Mouse (Mus musculus): ENCODE data around the gene Olfr519. TPM values are rescaled to one million over a fixed set of nuclear protein-coding genes. Genes with fewer than 3 reads are reported as not detected.

Olfr519 gene
- polyA plus RNA-seq (2014; fragmentation: Nextera tagmentation; extraction: Ambion mirVana): not detected in 2 replicates

- Histone ChIP-seq H3K36me3 (ENCODE audit: control insufficient read depth, insufficient read depth, low read length) (no peaks in the 10 kb centered on the region), H3K9me3 (ENCODE audit: control insufficient read depth, low read length) (no peaks in the 10 kb centered on the region), H3K9ac (replicated peaks; ENCODE audit: low read depth, low read length) (no peak within 1 kb of the TSS), H3K27me3 (ENCODE audit: control insufficient read depth, insufficient read depth, low read length) (no peaks in the 10 kb centered on the region), H3K4me2 (ENCODE audit: low read depth, low read length) (no peak within 1 kb of the TSS), H3K27ac (ENCODE audit: low read depth, low read length) (no peak within 1 kb of the TSS), H3K4me3 (ENCODE audit: low read depth, low read length) (no peak within 1 kb of the TSS), H3K4me1 (ENCODE audit: control insufficient read depth, insufficient read depth, low read length) (no peaks in the 10 kb centered on the region)
- WGBS: 90% methylated on average over 5 of the region's 5 CpGs
- ATAC-seq (ENCODE audit: low read depth): no peak
Observed at GRCm38 (mm10) chr7:108894320-108894719, at the start of gene Olfr519. Olfr519 (minus strand) TSS chr7:108894420.

- Histone ChIP-seq H3K4me1 (ENCODE audit: control insufficient read depth, insufficient read depth, low read length) (no peaks in the 10 kb centered on the region), H3K27ac (ENCODE audit: low read depth, low read length) (no peak overlapping the region), H3K36me3 (ENCODE audit: control insufficient read depth, insufficient read depth, low read length) (peaks cover 38% of the 10 kb centered on the region), H3K4me3 (ENCODE audit: low read depth, low read length) (no peak overlapping the region), H3K4me2 (ENCODE audit: low read depth, low read length) (no peak overlapping the region), H3K9ac (replicated peaks; ENCODE audit: low read depth, low read length) (no peak overlapping the region), H3K9me3 (ENCODE audit: control insufficient read depth, low read length) (no peaks in the 10 kb centered on the region), H3K27me3 (ENCODE audit: control insufficient read depth, insufficient read depth, low read length) (no peaks in the 10 kb centered on the region)
- 7% methylated on average over 2 of the region's 2 CpGs for WGBS
- peak; percentile 74; the same call in 1 of the 2 replicates for ATAC-seq (ENCODE audit: low read depth)
Observed at GRCm38 (mm10) chr7:108944002-108944401, 49.8 kb upstream of the Olfr519 start.

- 94% methylated on average over 9 of the region's 9 CpGs for WGBS
Observed at GRCm38 (mm10) chr7:108941466-108941865, 47.2 kb upstream of the Olfr519 start.

DNA sequence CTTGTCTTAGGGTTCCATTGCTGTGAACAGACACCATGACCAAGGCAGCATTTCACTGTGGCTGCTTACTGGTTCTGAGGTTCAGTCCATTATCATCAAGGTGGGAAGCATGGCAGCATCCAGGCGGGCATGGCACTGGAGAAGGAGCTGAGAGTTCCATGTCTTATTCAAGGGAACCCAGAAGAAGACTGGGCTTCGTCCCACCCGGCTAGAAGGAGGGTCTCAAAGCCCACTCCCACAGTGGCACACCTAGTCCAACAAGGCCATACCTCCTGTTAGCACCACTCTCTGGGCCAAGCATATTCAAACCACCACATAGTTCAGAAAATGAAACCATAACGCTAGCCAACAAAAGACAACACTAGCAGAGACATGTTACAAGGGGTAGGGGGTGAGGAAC is 42.4 kb upstream of the Olfr519 start:
- no peak for ATAC-seq (ENCODE audit: low read depth)
- Histone ChIP-seq H3K4me1 (ENCODE audit: control insufficient read depth, insufficient read depth, low read length) (peaks cover 15% of the 10 kb centered on the region), H3K27me3 (ENCODE audit: control insufficient read depth, insufficient read depth, low read length) (no peaks in the 10 kb centered on the region), H3K36me3 (ENCODE audit: control insufficient read depth, insufficient read depth, low read length) (peaks cover 38% of the 10 kb centered on the region), H3K27ac (ENCODE audit: low read depth, low read length) (no peak overlapping the region), H3K4me3 (ENCODE audit: low read depth, low read length) (no peak overlapping the region), H3K4me2 (ENCODE audit: low read depth, low read length) (no peak overlapping the region), H3K9ac (replicated peaks; ENCODE audit: low read depth, low read length) (no peak overlapping the region), H3K9me3 (ENCODE audit: control insufficient read depth, low read length) (no peaks in the 10 kb centered on the region)
- 98% methylated on average over 4 of the region's 4 CpGs for WGBS

More at GRCm38 (mm10) chr7:108941466-108941865, 47.2 kb upstream of the Olfr519 start:
- Histone ChIP-seq H3K4me1 (ENCODE audit: control insufficient read depth, insufficient read depth, low read length) (0 out of 2 replicates have a peak, but pooled peaks cover under 1% of the 10 kb centered on the region), H3K4me2 (ENCODE audit: low read depth, low read length) (no peak overlapping the region), H3K27me3 (ENCODE audit: control insufficient read depth, insufficient read depth, low read length) (no peaks in the 10 kb centered on the region), H3K9me3 (ENCODE audit: control insufficient read depth, low read length) (no peaks in the 10 kb centered on the region), H3K36me3 (ENCODE audit: control insufficient read depth, insufficient read depth, low read length) (peaks cover 55% of the 10 kb centered on the region), H3K4me3 (ENCODE audit: low read depth, low read length) (no peak overlapping the region), H3K9ac (replicated peaks; ENCODE audit: low read depth, low read length) (no peak overlapping the region), H3K27ac (ENCODE audit: low read depth, low read length) (no peak overlapping the region)
- ATAC-seq (ENCODE audit: low read depth): no peak

GRCm38 (mm10) chr7:108935411-108935810 is 41.2 kb upstream of the Olfr519 start:
- peak overlapping the region; percentile 61 for H3K4me3 ChIP-seq (ENCODE audit: low read depth, low read length)
- H3K27ac ChIP-seq (ENCODE audit: low read depth, low read length): no peak overlapping the region
- peaks cover 15% of the 10 kb centered on the region for H3K4me1 ChIP-seq (ENCODE audit: control insufficient read depth, insufficient read depth, low read length)
- H3K36me3 ChIP-seq (ENCODE audit: control insufficient read depth, insufficient read depth, low read length): peaks cover 28% of the 10 kb centered on the region
- ATAC-seq (ENCODE audit: low read depth): no peak
- H3K9me3 ChIP-seq (ENCODE audit: control insufficient read depth, low read length): no peaks in the 10 kb centered on the region
- H3K9ac ChIP-seq (replicated peaks; ENCODE audit: low read depth, low read length): no peak overlapping the region; the same call in 1 of the 2 replicates
- 87% methylated on average over 7 of the region's 7 CpGs for WGBS
- H3K4me2 ChIP-seq (ENCODE audit: low read depth, low read length): peak overlapping the region; percentile 91
- H3K27me3 ChIP-seq (ENCODE audit: control insufficient read depth, insufficient read depth, low read length): no peaks in the 10 kb centered on the region

DNA sequence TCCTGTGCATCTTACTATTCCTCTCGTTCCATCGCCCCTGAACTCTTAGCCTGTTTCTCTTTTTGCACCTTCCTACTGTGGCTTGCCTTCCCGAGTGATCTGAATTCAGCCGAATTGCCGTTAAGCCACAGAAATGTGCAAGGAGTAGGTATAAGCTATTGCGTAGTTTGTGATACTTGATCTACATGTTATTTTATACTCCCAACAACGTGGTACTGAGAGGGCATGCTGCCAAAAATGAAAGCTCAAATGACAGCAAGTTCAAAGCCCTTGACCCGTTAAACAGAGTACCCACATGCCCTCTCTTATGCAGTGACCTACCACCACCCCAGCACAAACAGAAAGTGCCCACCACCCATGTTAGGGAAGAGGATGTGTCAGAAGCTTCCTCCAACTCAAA is 40.6 kb upstream of the Olfr519 start:
- Histone ChIP-seq H3K36me3 (ENCODE audit: control insufficient read depth, insufficient read depth, low read length) (peaks cover 22% of the 10 kb centered on the region), H3K4me1 (ENCODE audit: control insufficient read depth, insufficient read depth, low read length) (peaks cover 15% of the 10 kb centered on the region), H3K27me3 (ENCODE audit: control insufficient read depth, insufficient read depth, low read length) (no peaks in the 10 kb centered on the region), H3K9me3 (ENCODE audit: control insufficient read depth, low read length) (no peaks in the 10 kb centered on the region), H3K9ac (replicated peaks; ENCODE audit: low read depth, low read length) (peak overlapping the region; percentile 59), H3K27ac (ENCODE audit: low read depth, low read length) (no peak overlapping the region), H3K4me3 (ENCODE audit: low read depth, low read length) (peak overlapping the region; percentile 61), H3K4me2 (ENCODE audit: low read depth, low read length) (peak overlapping the region; percentile 91)
- no peak for ATAC-seq (ENCODE audit: low read depth)
- 10% methylated on average over 8 of the region's 8 CpGs for WGBS

DNA sequence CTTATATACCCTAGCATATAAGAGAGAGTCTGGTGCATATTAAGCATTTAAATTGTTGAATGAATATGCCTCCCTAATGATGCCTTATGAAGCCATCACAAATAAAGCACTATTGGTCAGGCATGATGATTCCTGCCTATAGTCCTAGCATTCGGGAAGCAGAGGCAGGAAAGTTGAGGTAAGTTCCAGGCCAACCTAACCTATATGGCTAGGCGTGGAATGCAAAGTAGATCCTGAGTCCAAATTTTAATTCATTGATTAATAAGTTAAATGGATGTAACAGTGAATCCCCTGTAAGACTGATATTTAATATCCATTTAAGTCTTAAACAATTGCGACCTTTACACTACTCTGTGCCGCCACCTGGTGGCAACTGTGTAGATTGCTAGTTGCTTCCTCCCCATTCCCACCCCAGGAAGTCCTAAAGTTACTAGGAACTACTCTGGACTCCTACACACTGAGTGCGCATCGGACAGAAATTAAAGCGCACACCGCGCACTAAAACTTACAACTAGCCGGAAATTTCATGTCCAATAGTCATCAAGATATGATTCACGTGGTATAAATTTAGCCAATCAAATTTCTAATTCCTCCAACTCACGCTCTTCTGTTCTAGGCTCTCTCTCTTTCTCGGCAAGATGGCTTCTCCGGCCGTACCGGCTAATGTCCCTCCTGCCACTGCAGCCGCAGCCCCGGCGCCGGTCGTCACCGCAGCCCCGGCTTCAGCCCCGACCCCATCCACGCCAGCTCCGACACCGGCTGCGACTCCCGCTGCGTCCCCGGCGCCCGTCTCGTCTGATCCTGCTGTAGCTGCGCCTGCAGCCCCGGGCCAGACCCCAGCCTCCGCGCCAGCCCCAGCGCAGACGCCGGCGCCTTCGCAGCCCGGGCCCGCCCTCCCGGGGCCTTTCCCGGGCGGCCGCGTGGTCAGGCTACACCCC is 39.8 kb upstream of the Olfr519 start, which contains the start of gene Eif3f:
Gene Eif3f, plus strand, starts transcription at position 624 of the 938 bp plus-strand sequence.
- peak; percentile 97 for ATAC-seq (ENCODE audit: low read depth)
- H3K4me2 ChIP-seq (ENCODE audit: low read depth, low read length): peak within 1 kb of the TSS; percentile 91
- H3K9me3 ChIP-seq (ENCODE audit: control insufficient read depth, low read length): no peaks in the 10 kb centered on the region
- peak within 1 kb of the TSS; percentile 80 for H3K27ac ChIP-seq (ENCODE audit: low read depth, low read length)
- 2% methylated on average over 47 of the region's 50 CpGs for WGBS
- H3K4me1 ChIP-seq (ENCODE audit: control insufficient read depth, insufficient read depth, low read length): peaks cover 15% of the 10 kb centered on the region
- peak within 1 kb of the TSS; percentile 59 for H3K9ac ChIP-seq (replicated peaks; ENCODE audit: low read depth, low read length)
- no peaks in the 10 kb centered on the region for H3K27me3 ChIP-seq (ENCODE audit: control insufficient read depth, insufficient read depth, low read length)
- H3K4me3 ChIP-seq (ENCODE audit: low read depth, low read length): peak within 1 kb of the TSS; percentile 61
- peaks cover 18% of the 10 kb centered on the region for H3K36me3 ChIP-seq (ENCODE audit: control insufficient read depth, insufficient read depth, low read length)

- Histone ChIP-seq H3K4me3 (ENCODE audit: low read depth, low read length) (no peak within 1 kb of the TSS), H3K9me3 (ENCODE audit: control insufficient read depth, low read length) (no peaks in the 10 kb centered on the region), H3K9ac (replicated peaks; ENCODE audit: low read depth, low read length) (no peak within 1 kb of the TSS), H3K4me1 (ENCODE audit: control insufficient read depth, insufficient read depth, low read length) (peaks cover under 1% of the 10 kb centered on the region; the same call in 1 of the 2 replicates), H3K27me3 (ENCODE audit: control insufficient read depth, insufficient read depth, low read length) (no peaks in the 10 kb centered on the region), H3K36me3 (ENCODE audit: control insufficient read depth, insufficient read depth, low read length) (no peaks in the 10 kb centered on the region), H3K4me2 (ENCODE audit: low read depth, low read length) (no peak within 1 kb of the TSS), H3K27ac (ENCODE audit: low read depth, low read length) (no peak within 1 kb of the TSS)
- 79% methylated on average over 6 of the region's 6 CpGs for WGBS
- no peak for ATAC-seq (ENCODE audit: low read depth)
Observed at GRCm38 (mm10) chr7:108929726-108930393, 35.6 kb upstream of the Olfr519 start, which contains the start of gene Nlrp10. Nlrp10 (minus strand) TSS chr7:108930178.
